In genomic region chr1:127773803-127774500, GRCm38 (mm10) we compare ENCODE assay signal across 8 mouse cellular contexts. TPM values are rescaled to one million over a fixed set of nuclear protein-coding genes. Genes with fewer than 3 reads are reported as not detected.
A peak's percentile ranks its signal among the peaks of the same experiment; 100 is the strongest.
DNase-seq lines count a peak whose midpoint lies in the region; ATAC-seq and TF ChIP-seq lines count a peak whose summit lies in the region.

TSS of gene Ccnt2 (plus strand) at chr1:127774164.

- peak within 1 kb of the TSS; percentile 99 for H3K4me3 ChIP-seq in bone marrow macrophage, adult 2 months (ENCODE audit: insufficient read depth, low read length)
- peak within 1 kb of the TSS; percentile 93 for H3K4me3 ChIP-seq in embryonic fibroblast, embryonic 13.5 days (ENCODE audit: insufficient read depth, low read length)
- H3K4me3 ChIP-seq in kidney, embryonic 14.5 days (ENCODE audit: low read length): peak within 1 kb of the TSS; percentile 95
- peak within 1 kb of the TSS; percentile 91 for H3K4me3 ChIP-seq in limb, embryonic 15.5 days

- no peaks in the 10 kb centered on the region for H3K27me3 ChIP-seq in kidney, embryonic 14.5 days (ENCODE audit: control insufficient read depth, insufficient read depth, low read length)
- H3K27me3 ChIP-seq in limb, embryonic 15.5 days: no peaks in the 10 kb centered on the region

- ATAC-seq in kidney, embryonic 14.5 days (ENCODE audit: low FRiP score, low TSS enrichment): peak; percentile 99
- peak; percentile 99 for ATAC-seq in limb, embryonic 15.5 days (ENCODE audit: insufficient number of reproducible peaks, low FRiP score, low TSS enrichment, low read depth)

- H3K27ac ChIP-seq in bone marrow macrophage, adult 2 months (ENCODE audit: insufficient read depth, low read depth, low read length): peak within 1 kb of the TSS; percentile 94
- H3K27ac ChIP-seq in embryonic fibroblast, embryonic 13.5 days (ENCODE audit: insufficient read depth, low read length): peak within 1 kb of the TSS; percentile 89
- H3K27ac ChIP-seq in kidney, embryonic 14.5 days (ENCODE audit: low read depth, low read length): peak within 1 kb of the TSS; percentile 95
- H3K27ac ChIP-seq in limb, embryonic 15.5 days: peak within 1 kb of the TSS; percentile 96

- H3K4me1 ChIP-seq in bone marrow macrophage, adult 2 months (ENCODE audit: control insufficient read depth, insufficient read depth, low read length): peaks cover 10% of the 10 kb centered on the region
- peaks cover 4% of the 10 kb centered on the region; the same call in 1 of the 2 replicates for H3K4me1 ChIP-seq in embryonic fibroblast, embryonic 13.5 days (ENCODE audit: control insufficient read depth, insufficient read depth, low read length)
- H3K4me1 ChIP-seq in kidney, embryonic 14.5 days (ENCODE audit: control insufficient read depth, insufficient read depth, low read length): peaks cover 11% of the 10 kb centered on the region
- peaks cover 15% of the 10 kb centered on the region for H3K4me1 ChIP-seq in limb, embryonic 15.5 days

- no peaks in the 10 kb centered on the region for H3K9me3 ChIP-seq in kidney, embryonic 14.5 days (ENCODE audit: control insufficient read depth, low read length)
- no peaks in the 10 kb centered on the region for H3K9me3 ChIP-seq in limb, embryonic 15.5 days

- peak within 1 kb of the TSS; percentile 93 for H3K9ac ChIP-seq in kidney, embryonic 14.5 days (ENCODE audit: low read depth, low read length)
- H3K9ac ChIP-seq in limb, embryonic 15.5 days: peak within 1 kb of the TSS; percentile 87

- H3K36me3 ChIP-seq in kidney, embryonic 14.5 days (ENCODE audit: control insufficient read depth, insufficient read depth, low read length): no peaks in the 10 kb centered on the region; the same call in 1 of the 2 replicates
- H3K36me3 ChIP-seq in limb, embryonic 15.5 days: 0 out of 2 replicates have a peak, but pooled peaks cover 3% of the 10 kb centered on the region

- TF ChIP-seq CTCF in bone marrow macrophage, adult 2 months (IDR thresholded peaks at IDR 0.05; ENCODE audit: low read depth, low read length): no peak
- TF ChIP-seq CTCF in embryonic fibroblast, embryonic 13.5 days (IDR thresholded peaks at IDR 0.05; ENCODE audit: borderline replicate concordance, insufficient read depth, low read length): no peak

- peak; percentile 100 for DNase-seq in A20 (ENCODE audit: low read depth, low spot score)
- peak; percentile 99 for DNase-seq in heart, adult 9 months (ENCODE audit: low spot score in 2 of 2)
- DNase-seq in monocyte, adult 2 months (ENCODE audit: low read depth in 1 of 2, low spot score in 2 of 2): peak; percentile 98
- peak; percentile 100 for DNase-seq in spleen, postnatal 36 days (ENCODE audit: low spot score in 2 of 2)

- peak within 1 kb of the TSS; percentile 57 for H3K4me2 ChIP-seq in kidney, embryonic 14.5 days (replicated peaks; ENCODE audit: low read depth, low read length)
- H3K4me2 ChIP-seq in limb, embryonic 15.5 days: peak within 1 kb of the TSS; percentile 67

- TF ChIP-seq POLR2A in bone marrow macrophage, adult 2 months (IDR thresholded peaks at IDR 0.05; ENCODE audit: borderline replicate concordance, low read depth, low read length): no peak
- TF ChIP-seq POLR2A in embryonic fibroblast, embryonic 13.5 days (IDR thresholded peaks at IDR 0.05; ENCODE audit: low read depth, low read length): peak; percentile 92

- under 1% methylated on average over 63 of the region's 63 CpGs for WGBS in kidney, embryonic 14.5 days
- under 1% methylated on average over 62 of the region's 63 CpGs for WGBS in limb, embryonic 15.5 days

RNA-seq across cellular contexts. Expression of gene Ccnt2, which starts in this region (rescaled TPM):
- 45.0 and 46.4 TPM in 2 replicates for polyA plus RNA-seq in bone marrow macrophage, adult 2 months (2012; ENCODE audit: insufficient read depth, insufficient read length, missing spikeins)
- 43.5 and 49.0 TPM in 2 replicates for polyA plus RNA-seq in embryonic fibroblast, embryonic 13.5 days (2011; ENCODE audit: insufficient read length, low read depth, missing spikeins)
- polyA plus RNA-seq in kidney, embryonic 14.5 days (2014; fragmentation: Nextera tagmentation; extraction: Ambion mirVana): 76.3 and 84.7 TPM in 2 replicates
- 72.6 and 76.9 TPM in 2 replicates for polyA plus RNA-seq in limb, embryonic 15.5 days (2015; fragmentation: Nextera tagmentation; extraction: Ambion mirVana)

Comparison
In these comparisons a context has a peak if more than half of its experiments do, and no peak if none do; other contexts are left out.
1. Peak in every context shown above with its lines: DNase-seq, ATAC-seq, H3K4me3 ChIP-seq and H3K27ac ChIP-seq.